Mouse (Mus musculus): Measurements from ENCODE around the gene Cx3cr1.

DNA sequence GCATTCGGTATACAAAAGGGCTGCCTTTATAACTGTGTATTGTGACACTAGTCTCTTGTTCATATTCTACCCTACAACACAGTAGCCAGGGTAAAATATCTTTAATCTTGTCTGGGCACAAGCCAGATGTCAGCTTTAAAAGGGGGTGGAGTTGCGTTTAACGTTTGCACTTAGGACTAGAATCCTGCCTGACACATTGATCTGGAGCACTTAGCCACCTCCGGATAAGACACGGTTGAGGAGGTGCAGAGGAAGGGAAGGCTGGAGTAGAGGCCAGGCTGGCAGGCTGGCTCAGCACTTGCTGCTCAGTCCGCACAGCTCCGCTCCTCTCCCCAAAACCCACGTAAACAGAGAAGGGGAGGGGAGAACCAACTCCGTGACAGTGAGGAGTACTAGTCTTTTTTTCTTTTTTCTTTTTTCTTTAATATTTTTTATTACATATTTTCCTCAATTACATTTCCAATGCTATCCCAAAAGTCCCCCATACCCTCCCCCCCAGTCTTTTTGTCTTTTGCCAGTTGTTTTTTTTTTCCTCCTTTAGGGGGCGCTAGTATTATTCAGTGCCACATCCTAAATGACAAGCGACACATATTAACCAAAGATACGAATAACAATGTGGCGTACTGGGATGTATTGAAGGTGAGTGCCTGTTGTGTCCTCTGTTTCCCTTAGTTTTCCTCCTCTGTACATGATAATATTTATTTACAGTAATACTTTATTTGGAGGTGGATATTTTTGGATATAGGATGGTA lies 156.4 kb downstream of the Cx3cr1 start:
- no peak for TF ChIP-seq CTCF (IDR thresholded peaks at IDR 0.05; ENCODE audit: extremely low read depth, insufficient read depth, insufficient read length, insufficient replicate concordance)
- TF ChIP-seq POLR2A (IDR thresholded peaks at IDR 0.05; ENCODE audit: low read depth, low read length): no peak

All from spleen, adult 2 months (tissue).